Mouse (Mus musculus) olfactory bulb, adult 2 months (tissue): Measurements from ENCODE around the gene AI854703.

Experiments used
- CTCF ChIP-seq: fragments of 200-500 bp; IDR thresholded peaks from 2 replicates; pipeline ENCODE4 v1.5.1; 2012; ENCODE audit warnings: low read depth, mild to moderate bottlenecking, low read length, moderate library complexity; ENCODE audit not compliant: insufficient read depth
- POLR2A ChIP-seq: fragments of 200-500 bp; IDR thresholded peaks from 2 replicates; pipeline ENCODE4 v1.6.1; 2012; ENCODE audit warnings: mild to moderate bottlenecking, low read depth, low read length, moderate library complexity; ENCODE audit not compliant: insufficient read depth

DNA sequence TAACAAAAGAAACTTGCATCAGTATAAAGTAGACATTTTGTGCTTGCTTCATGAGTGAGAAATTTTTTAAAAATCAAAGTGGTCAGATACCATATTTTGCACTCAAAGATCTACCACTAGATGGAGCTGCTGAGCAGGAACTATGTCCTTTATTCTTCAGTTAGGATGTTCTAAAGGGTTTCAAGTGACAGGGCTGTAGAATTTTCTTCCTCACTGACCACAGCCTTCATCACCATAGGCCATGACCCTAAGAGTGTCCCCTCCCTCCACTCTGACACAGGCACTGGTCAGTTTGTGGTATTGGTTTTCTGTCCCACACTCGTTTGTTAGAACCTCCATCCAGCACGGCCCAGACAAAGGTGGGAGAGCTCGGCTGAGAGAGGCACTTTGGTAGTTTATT, 44.5 kb upstream of the AI854703 start:
- TF ChIP-seq POLR2A (no peak), CTCF (no peak)
